Mouse (Mus musculus) ovary, postnatal 10 days (tissue): ENCODE measurements at regions not wholly inside any gene's neighbourhood (a gene's known extent, or its start where the extent isn't known, plus 50 kb on each side); places are given as distances from the start of the nearest gene placed in this dataset.

Source experiments
- DNase-seq: peaks from one replicate; pipeline ENCODE4 v3.0.0; 2022; ENCODE audit warnings: low spot score

DNA sequence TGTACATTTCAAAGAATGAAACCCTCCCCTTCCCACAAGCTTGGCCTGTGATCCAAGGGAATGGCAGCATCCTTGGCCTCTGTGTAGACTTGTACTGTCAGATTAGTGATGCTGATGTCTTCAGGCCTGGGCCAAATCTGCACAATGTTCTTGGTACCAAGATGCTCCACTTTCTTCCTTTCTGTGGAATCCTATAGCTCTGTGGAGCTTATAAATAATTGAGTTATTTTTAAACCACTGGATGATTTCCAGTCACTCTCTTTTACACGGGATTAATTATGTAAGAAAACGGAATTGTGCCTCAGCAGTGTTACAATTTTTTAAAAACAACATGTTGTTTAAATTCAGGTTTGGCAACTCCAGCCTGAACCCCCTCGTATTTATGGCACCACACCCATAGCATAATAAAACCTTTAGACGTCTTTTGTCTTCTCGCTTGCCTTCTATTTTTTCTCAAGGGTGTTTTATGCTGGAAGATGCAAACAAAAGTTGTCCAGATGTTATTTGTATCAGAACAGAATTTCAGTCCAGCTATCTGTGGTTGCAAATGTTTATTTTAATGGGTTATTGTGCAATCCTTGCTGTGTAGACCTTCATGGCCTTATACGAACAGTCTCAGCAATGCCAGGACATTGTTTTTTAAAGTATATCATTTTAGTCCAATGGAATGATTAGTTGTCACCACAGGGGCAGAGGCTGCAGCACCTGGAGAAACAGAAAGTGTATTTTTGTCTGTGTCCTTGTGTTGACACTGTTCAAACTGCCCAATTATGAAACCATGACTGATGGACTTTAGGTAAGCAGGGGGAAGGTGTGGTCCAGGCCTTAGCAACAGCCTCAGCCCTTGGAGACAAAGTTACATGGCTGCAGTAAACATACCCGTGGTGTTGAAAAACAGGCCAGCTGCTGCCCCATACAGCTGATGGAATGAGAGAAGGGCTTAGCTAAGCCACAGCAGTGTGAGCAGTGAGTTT is 630.4 kb upstream of the Zeb2 start:
- DNase-seq, result peak; percentile 5

DNA sequence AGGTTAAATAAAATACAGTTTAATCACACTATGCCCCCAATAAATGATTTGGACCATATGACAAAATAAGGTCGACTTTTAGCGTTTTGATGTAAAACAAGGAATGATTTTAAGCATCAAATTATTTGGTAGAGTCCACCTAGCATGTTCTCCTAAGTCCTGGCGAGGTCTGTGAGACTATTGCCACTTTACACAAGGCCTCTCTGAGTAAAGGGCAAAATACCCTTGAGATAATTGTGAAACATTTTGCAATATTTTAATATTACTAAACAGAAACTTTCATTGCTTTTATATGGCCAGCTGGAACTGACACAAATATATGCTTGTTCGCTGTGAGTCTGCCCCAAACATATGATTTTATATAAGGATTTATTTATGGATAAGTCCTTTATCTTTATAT is 629.4 kb upstream of the Zeb2 start:
- DNase-seq, result no peak

DNA sequence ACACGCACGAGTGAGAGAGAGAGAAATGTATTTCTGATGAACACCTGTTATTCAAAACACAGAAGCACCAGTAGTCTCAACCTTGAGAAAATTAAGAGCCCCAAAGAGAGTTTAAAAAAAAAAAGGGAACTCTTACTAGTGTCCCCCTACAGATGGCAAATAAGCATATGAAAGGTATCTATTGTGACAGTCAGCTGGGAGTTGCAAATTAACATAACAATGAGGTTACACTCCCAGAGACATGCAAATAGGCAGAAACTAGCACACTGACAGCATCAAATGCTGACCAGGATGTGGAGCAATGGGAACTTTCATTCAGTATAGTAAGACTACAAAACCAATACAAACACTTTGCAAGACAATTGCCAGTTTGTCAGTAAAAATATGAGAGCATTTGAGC is 619.1 kb upstream of the Zeb2 start:
- DNase-seq, result no peak

DNA sequence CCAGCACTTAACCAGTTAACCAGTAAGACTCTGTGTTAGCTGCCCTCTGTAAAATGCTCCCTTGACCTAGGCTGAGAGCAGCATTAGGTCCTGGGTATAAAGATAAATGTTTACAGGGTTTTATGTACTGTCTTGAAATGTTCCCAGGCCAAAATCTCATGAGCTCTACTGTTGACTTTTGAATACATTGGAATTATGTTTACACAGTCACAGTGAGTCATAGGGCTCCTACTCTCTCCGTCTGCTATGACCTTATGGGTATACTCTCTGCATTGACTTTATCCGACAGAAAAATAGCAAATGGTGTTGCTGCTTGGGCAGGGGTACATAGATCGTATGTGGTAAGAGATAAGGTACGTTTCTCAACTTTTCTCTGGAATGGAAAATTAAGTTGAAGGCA is 596.8 kb upstream of the Zeb2 start:
- DNase-seq, result no peak

DNA sequence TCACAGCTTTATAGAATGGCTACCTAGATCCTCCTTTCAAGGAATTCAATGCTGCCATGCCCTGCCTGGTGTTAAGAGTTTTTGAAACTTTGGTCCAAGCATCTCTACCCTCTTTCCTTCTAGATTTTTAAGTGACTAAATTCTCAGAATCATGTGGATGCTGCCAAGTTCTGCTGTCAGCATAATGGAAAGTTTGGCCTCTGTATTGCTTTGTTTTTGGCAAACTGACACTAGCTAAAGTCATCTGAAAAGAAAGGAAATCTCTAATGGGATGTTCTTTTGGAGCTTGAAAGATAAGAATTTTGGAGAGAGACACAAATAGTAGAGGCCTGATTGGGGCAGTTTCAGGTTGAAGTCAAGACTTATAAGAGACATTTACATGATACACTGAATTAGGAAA is 589.8 kb upstream of the Zeb2 start:
- no peak for DNase-seq

DNA sequence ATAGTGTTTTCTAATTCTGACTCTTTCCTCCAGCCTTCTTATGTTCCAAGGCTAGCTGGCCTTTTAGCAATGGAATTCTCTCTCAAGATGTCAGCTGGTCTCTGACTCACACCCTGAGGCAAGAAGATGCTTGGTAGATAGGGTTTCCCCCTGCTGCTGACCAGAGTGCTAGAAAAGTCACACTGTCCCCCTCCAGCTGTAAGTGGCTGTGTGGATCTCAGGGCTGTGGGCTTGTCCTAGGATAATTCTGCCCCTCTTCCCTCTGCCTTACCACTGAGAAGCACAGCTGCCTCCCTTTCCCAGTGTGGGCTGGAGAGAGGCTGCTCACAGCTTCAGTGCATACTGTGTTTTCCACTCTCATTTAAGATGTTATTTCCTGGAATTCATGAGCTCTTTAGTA is 585.3 kb upstream of the Zeb2 start:
- no peak for DNase-seq

DNA sequence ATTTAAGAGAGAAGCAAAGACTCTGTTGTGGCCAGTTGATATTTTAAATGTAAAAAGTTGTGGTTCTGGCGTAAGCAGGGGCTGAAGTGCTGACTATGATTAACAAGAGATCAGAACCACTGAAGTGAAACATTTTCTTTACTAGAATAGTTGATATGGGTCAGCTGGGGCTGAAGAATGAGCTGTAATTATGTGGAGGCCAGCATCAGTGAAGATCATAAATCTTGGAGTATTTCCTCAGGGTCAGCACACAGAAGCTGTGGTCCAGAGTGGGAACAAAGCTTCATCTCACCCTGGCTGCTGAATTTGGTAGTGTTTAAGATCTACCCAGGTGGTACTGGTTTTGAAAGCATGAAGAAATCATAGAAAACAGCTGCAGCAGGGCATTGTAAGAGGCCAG is 583.4 kb upstream of the Zeb2 start:
- DNase-seq, result no peak

DNA sequence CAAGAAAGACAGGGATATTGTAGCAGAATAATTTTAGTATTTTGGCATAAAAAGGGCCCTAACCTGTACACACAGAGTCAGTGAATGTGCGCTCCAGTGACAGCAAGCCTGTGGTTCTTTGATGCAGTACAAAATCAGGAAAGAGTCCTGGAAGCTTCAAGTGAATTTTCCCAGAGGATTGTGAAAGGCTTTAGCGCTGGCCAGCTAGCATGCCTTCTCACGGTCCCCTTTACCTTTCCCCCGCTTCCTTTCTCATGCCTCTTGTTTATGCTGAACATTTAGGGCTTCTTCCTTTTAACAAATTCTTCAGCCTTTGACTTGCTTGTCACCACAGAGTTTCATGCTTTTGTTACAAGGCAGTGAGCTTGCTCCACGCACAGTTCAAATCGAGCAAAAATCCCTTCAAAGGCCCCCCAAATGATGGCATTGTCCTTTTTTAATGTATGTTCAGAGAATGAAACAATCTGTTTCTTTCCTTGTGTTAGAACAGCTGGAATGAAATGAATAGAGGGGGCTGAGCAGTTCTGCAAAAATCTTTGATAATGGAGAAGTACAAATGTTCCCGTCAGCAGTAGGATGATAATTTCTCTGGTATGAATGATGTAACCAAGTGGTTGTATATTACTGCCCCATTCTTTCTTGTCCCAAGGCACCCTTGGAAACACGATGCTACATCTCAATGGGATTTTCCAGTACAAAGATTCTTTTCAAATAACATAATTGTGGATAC is 576.3 kb upstream of the Zeb2 start:
- no peak for DNase-seq

DNA sequence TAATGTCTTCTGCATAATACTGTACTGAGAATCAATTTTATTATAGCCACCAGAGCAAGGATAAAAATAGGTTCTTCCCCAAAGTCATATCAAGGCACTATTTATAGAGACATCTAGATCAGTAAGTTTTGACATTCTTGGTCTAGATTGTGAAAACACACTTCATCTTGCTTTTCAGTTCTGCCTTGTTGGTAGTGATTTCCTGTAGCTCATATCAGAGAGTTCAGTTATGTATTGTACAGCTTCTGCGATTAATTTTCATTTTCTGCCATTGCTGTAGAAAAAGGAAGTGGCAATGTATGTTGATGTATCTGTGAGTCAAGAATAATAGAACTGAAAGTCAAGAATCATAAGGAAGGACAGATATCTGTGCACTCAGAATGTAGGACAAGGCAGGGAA is 575.6 kb upstream of the Zeb2 start:
- DNase-seq, result no peak

DNA sequence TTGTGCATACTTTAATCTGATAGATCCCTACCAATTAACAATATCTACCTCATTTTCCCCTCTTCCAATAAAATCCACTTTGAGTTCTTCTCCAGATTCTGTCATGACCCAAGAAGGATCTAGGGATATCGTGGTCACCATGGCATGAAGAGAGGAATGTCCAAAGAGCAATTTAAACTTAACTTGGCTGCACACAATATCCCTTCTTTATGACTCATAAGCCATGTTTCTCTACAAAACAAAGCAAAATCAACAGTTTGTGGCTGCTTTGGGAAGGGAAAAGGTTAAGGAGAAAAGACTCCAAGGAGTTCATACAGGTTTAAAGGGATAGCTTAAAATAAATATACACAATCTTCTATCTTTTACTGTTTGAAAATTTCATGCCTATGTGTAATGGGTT is 571.8 kb upstream of the Zeb2 start:
- DNase-seq, result no peak

DNA sequence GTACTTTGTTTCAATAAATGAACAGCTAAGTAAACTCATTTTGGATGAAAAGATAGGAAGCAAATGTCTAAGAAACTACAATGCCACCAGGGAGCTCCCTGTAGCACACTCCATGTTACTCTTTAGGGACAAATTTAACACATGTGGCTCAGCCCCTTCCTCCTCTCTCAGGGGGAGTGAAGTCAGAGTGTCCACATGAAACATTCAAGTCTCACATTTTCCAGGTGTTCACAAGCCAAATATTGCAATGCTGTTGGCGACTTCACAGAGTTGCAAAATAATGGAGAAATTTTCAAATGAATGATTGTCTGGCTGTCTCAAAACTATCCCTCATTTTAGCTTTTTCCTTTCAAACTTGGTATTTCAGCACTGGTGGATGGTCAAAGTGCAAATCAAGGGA is 564.1 kb upstream of the Zeb2 start:
- DNase-seq, result no peak

DNA sequence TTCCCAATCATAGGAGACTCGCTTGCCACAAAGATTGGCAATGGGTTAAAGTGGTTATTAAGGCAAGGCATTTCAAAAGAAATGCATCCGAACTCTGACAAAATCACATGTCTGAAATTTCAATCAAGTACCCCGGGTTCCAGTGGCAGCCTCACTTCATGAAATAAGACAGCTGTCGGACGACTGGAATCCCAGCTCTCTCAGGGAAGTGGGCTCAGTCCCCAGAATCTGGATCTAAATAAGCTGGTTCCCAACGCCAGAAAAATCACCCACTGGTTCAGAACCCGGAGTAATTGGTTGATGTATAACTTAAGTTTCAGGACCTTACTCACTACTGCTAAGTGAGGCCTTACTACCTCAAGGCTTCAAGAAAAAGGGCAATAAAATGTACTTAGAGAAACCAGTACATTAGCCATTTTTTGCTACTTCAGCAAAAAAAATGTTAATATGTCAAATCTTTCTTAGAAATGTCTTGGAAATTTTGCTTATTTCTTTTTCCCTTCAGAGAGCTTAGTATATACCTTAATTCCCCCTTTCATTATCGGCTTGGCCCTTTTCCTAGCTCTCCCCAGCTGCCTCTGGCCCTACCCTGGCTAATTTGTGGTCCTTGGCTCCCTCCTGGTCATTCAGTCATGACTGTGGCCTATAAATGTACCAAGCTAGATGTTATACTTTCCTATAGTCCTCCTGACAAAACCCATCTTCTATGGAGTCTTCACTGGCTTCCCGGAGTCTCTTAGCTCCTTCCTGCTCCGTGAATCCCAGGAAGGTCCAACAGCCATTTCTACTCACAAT is 562.1 kb upstream of the Zeb2 start:
- DNase-seq, result no peak

DNA sequence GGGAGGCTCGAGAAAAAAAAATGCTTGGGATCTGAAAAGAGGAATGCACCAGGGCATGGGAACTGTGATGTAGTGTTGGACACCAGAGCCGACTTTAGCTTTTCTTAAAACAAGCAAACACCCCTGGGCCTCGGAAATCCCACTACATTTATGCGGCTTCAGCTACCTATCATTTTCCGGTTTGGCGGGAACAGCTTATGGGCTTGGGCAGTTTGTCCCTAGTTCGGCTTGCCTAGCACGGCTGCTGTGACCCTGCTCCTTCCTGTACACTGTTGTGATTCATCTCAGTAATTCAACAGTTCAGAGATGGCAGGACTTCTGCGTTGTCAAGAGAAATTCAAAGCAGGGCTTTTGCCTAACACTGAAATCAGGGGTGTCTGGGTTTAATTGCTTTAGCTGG is 561.5 kb upstream of the Zeb2 start:
- DNase-seq, result no peak

DNA sequence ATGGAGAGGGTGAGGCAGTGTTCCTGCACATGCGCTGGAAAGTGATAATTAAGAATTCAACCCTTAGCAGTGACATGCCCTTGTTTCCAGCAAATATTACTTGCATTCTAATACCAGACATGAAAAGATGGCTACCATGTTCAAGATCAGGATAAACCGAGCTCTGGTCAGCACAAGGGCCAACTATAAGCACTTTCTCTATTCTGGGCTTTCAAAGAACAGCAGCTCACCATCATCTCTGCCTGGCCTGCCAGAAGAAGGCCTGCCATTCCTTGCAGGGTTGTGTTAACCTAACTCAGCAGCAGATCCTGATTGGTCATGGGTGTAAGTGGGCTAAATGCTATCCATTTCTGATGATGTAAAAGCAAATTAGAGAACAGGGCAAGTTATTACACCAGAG is 558.6 kb upstream of the Zeb2 start:
- no peak for DNase-seq

DNA sequence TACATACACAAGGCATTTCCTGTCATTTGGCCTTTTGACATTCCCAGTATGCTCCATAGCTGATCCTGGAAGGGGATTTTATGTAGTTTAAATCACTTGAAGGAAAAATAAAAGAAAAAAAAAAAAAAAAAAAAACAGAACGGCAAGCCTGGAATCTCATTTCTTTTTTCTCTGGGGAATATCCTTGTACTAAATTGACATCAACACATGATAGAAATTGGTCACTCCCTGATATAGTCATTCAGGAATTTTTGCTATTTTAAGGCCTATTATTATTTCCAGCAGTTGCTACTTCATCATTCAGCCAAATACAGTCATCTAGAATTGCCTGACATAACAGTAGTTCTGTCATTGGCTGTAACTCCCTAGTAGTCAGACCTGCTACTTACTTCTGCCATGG is 538.8 kb upstream of the Zeb2 start:
- no peak for DNase-seq

DNA sequence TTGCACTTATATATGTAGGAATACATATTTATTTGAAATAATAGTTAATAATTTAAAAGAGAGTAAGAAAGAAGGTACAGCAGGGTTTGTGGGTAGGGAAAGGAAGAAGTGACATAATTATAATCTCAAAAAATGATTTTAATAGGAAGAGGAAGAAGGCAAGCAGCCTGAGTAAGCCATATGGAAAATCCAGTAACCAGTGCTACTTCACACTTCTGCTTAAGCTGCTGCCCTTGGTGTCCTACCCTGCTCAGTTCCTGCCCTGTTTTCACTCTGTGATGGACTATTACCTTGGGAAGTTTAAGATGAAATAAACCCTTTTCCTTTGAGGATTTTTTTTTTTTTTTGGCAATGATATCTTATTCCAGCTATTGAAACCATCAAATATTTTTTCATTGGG is 537.5 kb upstream of the Zeb2 start:
- no peak for DNase-seq

DNA sequence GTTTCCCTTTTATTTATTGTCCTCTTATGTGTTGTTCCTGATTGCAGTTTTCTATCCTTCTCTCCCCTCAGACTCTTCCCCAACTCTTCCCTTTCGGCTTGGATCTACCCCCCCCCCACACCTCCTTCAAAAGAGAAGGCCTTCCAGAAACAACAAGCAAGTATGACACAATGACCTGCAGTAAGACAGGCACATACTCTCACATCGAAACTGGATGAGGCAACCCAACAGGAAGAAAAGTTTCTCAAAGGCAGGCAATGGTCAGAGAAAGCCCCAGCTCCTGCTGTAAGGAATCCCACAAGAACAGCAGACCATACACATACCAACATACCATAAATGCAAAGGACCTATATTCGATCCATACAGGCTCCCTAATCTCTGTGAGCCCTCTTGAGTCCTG is 535.8 kb upstream of the Zeb2 start:
- no peak for DNase-seq

DNA sequence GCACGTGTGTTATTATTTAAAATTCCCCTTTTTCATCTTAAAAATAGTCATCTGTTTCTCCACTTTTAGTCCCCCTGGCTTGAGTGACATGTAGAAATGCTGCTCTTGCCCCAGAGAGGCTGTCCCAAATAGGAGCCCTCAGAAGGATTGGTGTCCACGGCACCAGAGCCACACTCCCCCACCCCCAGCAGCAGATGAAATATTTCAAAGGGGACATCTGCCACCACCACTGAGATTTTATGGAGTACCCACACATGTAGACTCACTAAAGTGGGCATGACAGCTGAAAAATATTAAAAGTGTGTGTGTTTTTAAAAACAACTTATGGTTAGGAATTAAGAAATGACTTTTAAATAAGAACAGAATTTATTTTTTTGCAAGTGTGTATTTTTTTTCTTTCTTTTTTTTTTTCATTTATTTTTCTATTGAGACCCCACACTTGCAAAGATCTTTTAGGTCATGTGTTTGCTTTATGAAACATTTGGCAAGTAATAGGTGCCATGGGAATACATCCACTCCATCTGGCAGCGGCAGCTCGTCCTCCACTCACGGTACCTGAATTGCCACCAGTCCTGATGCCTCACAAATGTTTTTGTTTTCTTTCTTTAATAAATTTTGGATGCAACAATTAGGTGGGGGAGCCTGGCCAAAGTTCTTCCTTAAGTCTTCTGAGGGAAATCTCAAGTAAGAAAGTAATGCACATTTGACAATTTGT is 533.2 kb upstream of the Zeb2 start:
- no peak for DNase-seq

DNA sequence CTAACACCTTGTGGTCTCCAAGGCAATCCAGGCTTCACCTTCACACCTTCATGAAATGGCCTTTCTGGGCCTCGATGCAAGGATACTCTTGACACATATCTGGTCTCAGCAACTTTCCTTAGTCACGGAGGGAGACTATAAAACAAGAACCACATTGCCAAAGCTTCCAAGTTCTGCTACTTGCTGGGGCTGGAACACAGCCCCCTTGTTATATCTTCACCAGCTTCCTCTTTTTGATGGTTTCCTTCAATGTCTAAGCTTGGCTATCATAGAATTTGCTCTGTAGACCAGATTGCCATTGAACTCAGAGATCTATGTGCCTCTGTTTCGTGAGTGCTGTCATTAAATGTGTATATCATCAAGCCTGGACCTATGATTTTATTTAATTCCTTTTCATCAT is 530.7 kb upstream of the Zeb2 start:
- no peak for DNase-seq

DNA sequence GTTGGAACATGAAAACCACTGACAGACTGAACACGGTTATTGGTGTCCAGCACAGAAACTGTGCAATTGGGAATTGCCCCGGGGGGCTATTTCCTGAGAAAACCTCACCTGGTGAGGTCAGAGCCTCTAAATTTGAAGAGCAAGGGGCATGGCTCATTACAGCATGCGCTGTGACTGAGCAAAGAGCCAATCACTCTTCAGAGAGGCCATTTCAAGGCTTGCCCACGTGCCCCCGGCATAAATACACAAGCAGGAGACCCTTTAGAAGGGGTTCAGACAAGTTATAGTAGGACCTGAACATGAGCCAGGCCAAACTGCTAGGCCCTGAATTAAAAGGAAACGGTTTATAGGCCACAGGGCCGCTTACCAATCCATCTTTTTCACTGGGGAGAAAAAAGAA is 512.9 kb upstream of the Zeb2 start:
- no peak for DNase-seq

DNA sequence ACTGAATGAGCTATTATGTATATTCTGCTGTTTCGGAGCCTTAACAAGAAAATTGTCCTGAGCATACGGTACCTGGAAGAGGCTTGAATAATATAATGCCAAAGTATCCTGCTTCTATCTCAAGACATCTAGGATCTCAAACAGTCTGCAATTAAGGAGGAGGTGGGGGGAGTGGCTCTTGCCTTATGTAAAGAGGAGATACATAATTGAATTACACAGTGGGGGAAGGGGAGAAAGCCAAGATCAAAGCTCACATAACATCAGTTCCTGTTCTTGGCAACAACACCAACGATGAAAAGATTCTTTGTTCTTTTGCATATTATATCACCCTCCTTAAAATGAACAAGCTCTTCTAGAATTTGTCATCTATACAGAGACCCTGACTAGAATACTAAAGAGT is 512.4 kb upstream of the Zeb2 start:
- no peak for DNase-seq

DNA sequence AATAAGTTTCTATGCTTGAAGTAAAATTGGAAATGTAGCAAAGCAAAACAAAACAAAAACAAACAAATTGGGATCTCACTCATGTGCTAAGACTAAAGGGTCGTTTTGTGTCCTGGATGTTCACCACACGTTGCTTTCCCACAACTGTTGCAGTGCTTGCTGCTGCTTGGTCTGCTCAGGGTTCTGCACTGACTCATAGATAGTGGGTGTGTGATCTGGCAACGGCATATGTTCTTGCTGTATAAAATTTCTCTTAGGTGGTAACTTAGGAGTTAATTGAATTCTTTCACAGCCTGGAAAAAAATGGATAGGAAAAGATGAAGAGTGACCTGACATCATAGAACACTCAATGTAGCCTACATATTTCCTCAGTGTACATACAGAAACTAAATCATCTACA is 505.9 kb upstream of the Zeb2 start:
- no peak for DNase-seq
